Mouse (Mus musculus) thymus, adult 2 months (tissue): ENCODE results near the gene Hoxc6.

Experiments
- CTCF ChIP-seq: fragments of 200-500 bp; IDR thresholded peaks from 2 replicates; pipeline ENCODE4 v1.5.1; 2012; ENCODE audit warnings: mild to moderate bottlenecking, control low read depth, low read length, moderate library complexity, borderline replicate concordance; ENCODE audit not compliant: control insufficient read depth, poor library complexity, insufficient read depth; ENCODE audit errors: extremely low read depth
- POLR2A ChIP-seq: fragments of 200-500 bp; IDR thresholded peaks from 2 replicates; pipeline ENCODE4 v1.6.1; 2012; ENCODE audit warnings: mild to moderate bottlenecking, low read length, control low read depth, moderate library complexity; ENCODE audit not compliant: control insufficient read depth, poor library complexity, insufficient read depth; ENCODE audit errors: extremely low read depth

GRCm38 (mm10) chr15:103020899-103021418, 22.9 kb downstream of the Hoxc6 start:
- TF ChIP-seq POLR2A (no peak), CTCF (no peak)
